Mouse (Mus musculus) cortical plate, adult 2 months (tissue): ENCODE results near the gene Usp31.

ENCODE experiments used
- CTCF ChIP-seq: fragments of 200-500 bp; IDR thresholded peaks from 2 replicates; pipeline ENCODE4 v1.5.1; 2011; ENCODE audit warnings: mild to moderate bottlenecking, control low read depth, low read length; ENCODE audit not compliant: insufficient read depth; ENCODE audit errors: extremely low read depth
- POLR2A ChIP-seq: fragments of 200-500 bp; IDR thresholded peaks from 2 replicates; pipeline ENCODE4 v1.6.1; 2011; ENCODE audit warnings: mild to moderate bottlenecking, low read length, control low read depth; ENCODE audit not compliant: insufficient read depth; ENCODE audit errors: extremely low read depth

- TF ChIP-seq POLR2A (no peak), CTCF (peak; percentile 91)
Observed at GRCm38 (mm10) chr7:121734171-121734831, 27.2 kb upstream of the Usp31 start, which contains the start of gene Scnn1g.
